Mouse (Mus musculus) small intestine, adult 2 months (tissue): ENCODE results near the gene Npnt.

Experiments
- CTCF ChIP-seq: fragments of 200-500 bp; IDR thresholded peaks from 2 replicates; pipeline ENCODE4 v1.5.1; 2012; ENCODE audit warnings: low read depth, mild to moderate bottlenecking, control low read depth, inconsistent platforms, low read length, moderate library complexity, mixed read lengths; ENCODE audit not compliant: insufficient replicate concordance, insufficient read length; ENCODE audit errors: extremely low read depth
- POLR2A ChIP-seq: fragments of 200-500 bp; IDR thresholded peaks from 2 replicates; pipeline ENCODE4 v1.6.1; 2012; ENCODE audit warnings: low read depth, mild to moderate bottlenecking, control low read depth, inconsistent platforms, low read length, moderate library complexity

- TF ChIP-seq CTCF (no peak), POLR2A (no peak)
Observed at GRCm38 (mm10) chr3:132934649-132935048, 15.4 kb downstream of the Npnt start.
